Mouse (Mus musculus): ENCODE data around the gene Gm4070. TPM values are rescaled to one million over a fixed set of nuclear protein-coding genes. Genes with fewer than 3 reads are reported as not detected.
"Not testable (repeated sequence)": the region's sequence is repeated elsewhere in the genome, so short reads cannot be mapped to it uniquely, and the experiment has no call there.

Gene Gm4070
- total and polyA plus RNA-seq, 3 experiments, result not detected

- not testable (repeated sequence) for H3K4me1 ChIP-seq (ENCODE audit: control insufficient read depth in 1 of 2, insufficient read depth in 2 of 2, low read length in 2 of 2); H3K36me3 ChIP-seq (ENCODE audit: control insufficient read depth in 1 of 2, insufficient read depth in 2 of 2, low read length in 2 of 2); DNase-seq (ENCODE audit: low read depth, low spot score); H3K79me2 ChIP-seq (ENCODE audit: control insufficient read depth, insufficient read depth, low read length, poor library complexity); H3K27me3 ChIP-seq (ENCODE audit: control insufficient read depth in 1 of 2, insufficient read depth in 2 of 2, low read length in 2 of 2); H3K9me3 ChIP-seq (replicated peaks; ENCODE audit: insufficient read depth, low read length); H3K27ac ChIP-seq (ENCODE audit: control insufficient read depth, low read depth, low read length); H3K9ac ChIP-seq (ENCODE audit: control insufficient read depth, low read depth, low read length, poor library complexity, severe bottlenecking); H3K4me3 ChIP-seq (ENCODE audit: control insufficient read depth in 1 of 2, insufficient read depth in 1 of 2, low read depth in 2 of 2, low read length in 2 of 2)
These were observed 97.8 kb downstream of the Gm4070 start for GRCm38 (mm10) chr7:105855718-105856560.

Other genes with a start within 250 kb of the Gm4070 start
- 48.3 and 49.6 TPM in 2 replicates for gene Ilk, start 217.4 kb downstream of the Gm4070 start, total RNA-seq (2012; rRNA removed)
- gene Ilk, start 217.4 kb downstream of the Gm4070 start, polyA plus RNA-seq (2012; ENCODE audit: insufficient read depth in 1 of 2, insufficient read length in 2 of 2, low read depth in 1 of 2, low replicate concordance in 2 of 2, missing spikeins in 1 of 2), result 10 to 100 TPM in 1 of 2 experiments, not detected in 1; 76.9 TPM
- gene Rrp8, start 216.6 kb downstream of the Gm4070 start, total RNA-seq (2012; rRNA removed), result 43.7 and 54.2 TPM in 2 replicates
- 10 to 100 TPM in 1 of 2 experiments, not detected in 1; 66.9 TPM for gene Rrp8, start 216.6 kb downstream of the Gm4070 start, polyA plus RNA-seq (2012; ENCODE audit: insufficient read depth in 1 of 2, insufficient read length in 2 of 2, low read depth in 1 of 2, low replicate concordance in 2 of 2, missing spikeins in 1 of 2)
- gene Taf10, start 209.6 kb downstream of the Gm4070 start, total RNA-seq (2012; rRNA removed), result 233 and 253 TPM in 2 replicates
- gene Taf10, start 209.6 kb downstream of the Gm4070 start, polyA plus RNA-seq (2012; ENCODE audit: insufficient read depth in 1 of 2, insufficient read length in 2 of 2, low read depth in 1 of 2, low replicate concordance in 2 of 2, missing spikeins in 1 of 2), result 100 to 1,000 TPM in 1 of 2 experiments, not detected in 1; 350 TPM
- gene Tpp1, start 201.7 kb downstream of the Gm4070 start, total RNA-seq (2012; rRNA removed), result 17.5 and 17.6 TPM in 2 replicates
- 10 to 100 TPM in 1 of 2 experiments, not detected in 1; 45.4 TPM for gene Tpp1, start 201.7 kb downstream of the Gm4070 start, polyA plus RNA-seq (2012; ENCODE audit: insufficient read depth in 1 of 2, insufficient read length in 2 of 2, low read depth in 1 of 2, low replicate concordance in 2 of 2, missing spikeins in 1 of 2)
- gene Dchs1, start 166.3 kb downstream of the Gm4070 start, total RNA-seq (2012; rRNA removed), result 0.03 and 0.08 TPM in 2 replicates
- under 1 TPM in 1 of 2 experiments, not detected in 1; 0.11 TPM for gene Dchs1, start 166.3 kb downstream of the Gm4070 start, polyA plus RNA-seq (2012; ENCODE audit: insufficient read depth in 1 of 2, insufficient read length in 2 of 2, low read depth in 1 of 2, low replicate concordance in 2 of 2, missing spikeins in 1 of 2)
- gene Mrpl17, start 142.9 kb downstream of the Gm4070 start, total RNA-seq (2012; rRNA removed), result 198 and 230 TPM in 2 replicates
- 100 to 1,000 TPM in 1 of 2 experiments, not detected in 1; 196 TPM for gene Mrpl17, start 142.9 kb downstream of the Gm4070 start, polyA plus RNA-seq (2012; ENCODE audit: insufficient read depth in 1 of 2, insufficient read length in 2 of 2, low read depth in 1 of 2, low replicate concordance in 2 of 2, missing spikeins in 1 of 2)